Mouse (Mus musculus): ENCODE data around the gene Rimbp3.

DNA sequence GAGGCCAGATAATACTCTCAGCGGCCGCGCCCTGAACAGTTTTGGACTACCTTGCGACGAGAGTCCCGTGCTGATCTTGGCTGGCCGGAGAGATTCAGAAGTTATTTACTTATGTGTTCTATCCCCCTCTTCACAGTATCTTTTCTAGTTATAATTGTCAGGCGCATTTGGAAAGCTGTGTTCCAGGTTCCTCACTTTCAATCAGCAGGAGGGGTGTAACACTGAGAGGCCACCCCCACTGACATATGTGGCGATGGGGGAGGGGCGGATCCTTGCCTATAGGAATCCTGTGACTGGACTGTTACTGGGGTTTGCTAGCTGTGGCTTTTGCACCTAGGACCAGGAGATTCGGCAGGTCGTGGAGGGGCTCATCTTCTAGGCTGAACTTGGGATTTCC, 26.1 kb downstream of the Rimbp3 start:
- TF ChIP-seq CTCF (IDR thresholded peaks at IDR 0.05; ENCODE audit: insufficient read depth, low read length) = no peak
- TF ChIP-seq POLR2A (IDR thresholded peaks at IDR 0.05; ENCODE audit: borderline replicate concordance, extremely low read depth, low read depth, low read length) = no peak
